ENCODE assay signal across 9 mouse cellular contexts in the genomic region with DNA sequence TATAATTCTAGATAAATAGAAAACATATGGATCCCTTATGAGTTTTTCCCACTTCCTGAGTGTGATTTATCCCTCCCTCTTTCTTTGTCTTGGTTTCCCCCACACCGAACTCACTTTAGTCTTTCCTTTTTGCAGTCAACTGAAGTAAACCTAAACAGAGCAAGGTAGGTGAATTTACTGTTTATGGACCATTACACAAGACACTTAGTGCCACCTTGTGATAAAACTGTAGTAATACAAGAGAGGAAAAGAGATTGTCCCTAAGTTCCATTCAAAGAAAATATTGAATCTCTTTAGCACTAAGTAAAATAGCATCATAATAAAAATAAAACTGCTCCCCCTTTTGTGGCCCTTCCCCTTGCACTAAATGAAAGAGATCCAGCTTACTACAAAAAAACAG.
DNase-seq lines count a peak whose midpoint lies in the region; ATAC-seq and TF ChIP-seq lines count a peak whose summit lies in the region.
"Had no signal": no experiment of that assay in that cellular context is flagged by ENCODE, and none has a peak within 500 bp of the region (broad histone marks: within the 10 kb centered on the region; RNA-seq: fewer than 3 reads in every experiment).

No protein-coding gene starts in this region.

- no peaks in the 10 kb centered on the region for H3K9me3 ChIP-seq in intestine, postnatal 0 days (ENCODE audit: control insufficient read depth)
- H3K9me3 ChIP-seq in intestine, embryonic 16.5 days (ENCODE audit: control insufficient read depth, low read length) = peaks cover 2% of the 10 kb centered on the region; the same call in 1 of the 2 replicates
- peaks cover 5% of the 10 kb centered on the region for H3K9me3 ChIP-seq in E14TG2a.4 (ENCODE audit: low read length)

- H3K4me3 ChIP-seq in intestine, postnatal 0 days (ENCODE audit: low read depth, low read length) = no peak overlapping the region
- no peak overlapping the region for H3K4me3 ChIP-seq in intestine, embryonic 16.5 days (ENCODE audit: low read length)
- H3K4me3 ChIP-seq in E14TG2a.4 (replicated peaks; ENCODE audit: low read length) = no peak overlapping the region

- 32% methylated on average over 1 of the region's 1 CpGs for WGBS in intestine, postnatal 0 days
- 23% methylated on average over 1 of the region's 1 CpGs for WGBS in intestine, embryonic 16.5 days

- no peaks in the 10 kb centered on the region for H3K27me3 ChIP-seq in intestine, postnatal 0 days (replicated peaks; ENCODE audit: control insufficient read depth, insufficient read depth, low read length)
- no peaks in the 10 kb centered on the region for H3K27me3 ChIP-seq in intestine, embryonic 16.5 days (replicated peaks; ENCODE audit: control insufficient read depth, insufficient read depth, low read length)
- H3K27me3 ChIP-seq in E14TG2a.4 (ENCODE audit: insufficient read depth, low read length) = no peaks in the 10 kb centered on the region

- H3K4me2 ChIP-seq in intestine, postnatal 0 days (replicated peaks; ENCODE audit: low read depth) = no peak overlapping the region
- no peak overlapping the region for H3K4me2 ChIP-seq in intestine, embryonic 16.5 days (ENCODE audit: low read depth, low read length)

- no peak overlapping the region for H3K27ac ChIP-seq in intestine, postnatal 0 days (ENCODE audit: low read depth, low read length)
- H3K27ac ChIP-seq in intestine, embryonic 16.5 days (ENCODE audit: low read length) = no peak overlapping the region

- no peaks in the 10 kb centered on the region for H3K4me1 ChIP-seq in intestine, postnatal 0 days (replicated peaks; ENCODE audit: control insufficient read depth, insufficient read depth, low read length)
- H3K4me1 ChIP-seq in intestine, embryonic 16.5 days (ENCODE audit: control insufficient read depth, insufficient read depth, low read length) = no peaks in the 10 kb centered on the region
- H3K4me1 ChIP-seq in E14TG2a.4 (replicated peaks; ENCODE audit: low read depth, low read length) = 0 out of 2 replicates have a peak, but pooled peaks cover 5% of the 10 kb centered on the region

- no peak overlapping the region for H3K9ac ChIP-seq in intestine, postnatal 0 days (ENCODE audit: low read depth, low read length)
- H3K9ac ChIP-seq in intestine, embryonic 16.5 days (ENCODE audit: low read depth, low read length) = no peak overlapping the region

- TF ChIP-seq CTCF in intestine, postnatal 0 days (IDR thresholded peaks at IDR 0.05; ENCODE audit: low read depth) = peak; percentile 77
- peak; percentile 51 for TF ChIP-seq CTCF in E14TG2a.4 (conservative IDR thresholded peaks at IDR 0.05; ENCODE audit: low read length)

- no peak for ATAC-seq in intestine, postnatal 0 days
- ATAC-seq in intestine, embryonic 16.5 days = no peak
- ATAC-seq in granulocyte monocyte progenitor cell, adult 5-6 weeks (replicated peaks; ENCODE audit: poor library complexity, severe bottlenecking) = peak; percentile 42
- no peak for ATAC-seq in erythroblast, adult 5-6 weeks (replicated peaks; ENCODE audit: low FRiP score, poor library complexity, severe bottlenecking)

- DNase-seq in 3T3-L1 (ENCODE audit: low read depth, low spot score) = peak; percentile 22
- DNase-seq in right cerebral cortex, postnatal 14 days = no peak
- DNase-seq in cerebellum, adult 8-10 months = no peak
- DNase-seq: kidney, adult 18-20 months had no signal

- H3K36me3 ChIP-seq in intestine, postnatal 0 days (ENCODE audit: control insufficient read depth, insufficient read depth) = no peaks in the 10 kb centered on the region
- H3K36me3 ChIP-seq in intestine, embryonic 16.5 days (ENCODE audit: control insufficient read depth, insufficient read depth, low read length) = no peaks in the 10 kb centered on the region
- H3K36me3 ChIP-seq in E14TG2a.4 (ENCODE audit: insufficient read depth, low read length) = no peaks in the 10 kb centered on the region
